Mouse (Mus musculus) embryonic facial prominence, embryonic 11.5 days (tissue): Measurements from ENCODE around the gene Xirp1. TPM values are rescaled to one million over a fixed set of nuclear protein-coding genes. Genes with fewer than 3 reads are reported as not detected.
A peak's percentile ranks its signal among the peaks of the same experiment; 100 is the strongest.
"Not testable (repeated sequence)": the region's sequence is repeated elsewhere in the genome, so short reads cannot be mapped to it uniquely, and the experiment has no call there.

Experiments
- ATAC-seq: fragments of 200-750 bp; cut with Nextera tagmentation; replicated peaks from 2 replicates; pipeline ENCODE4 v1.8.0; 2017; ENCODE audit warnings: low read depth; ENCODE audit not compliant: insufficient number of reproducible peaks, low FRiP score, low TSS enrichment
- DNase-seq: peaks from one replicate; pipeline ENCODE4 v3.0.0-alpha.2; 2015; ENCODE audit warnings: low spot score
- H3K27ac ChIP-seq: fragments of 300-500 bp; sonication (generic); replicated peaks from 2 replicates; pipeline ENCODE4 v1.5.1; 2014; ENCODE audit warnings: mild to moderate bottlenecking, low read depth, low read length, control low read depth
- H3K27me3 ChIP-seq: fragments of 300-500 bp; sonication (generic); 2 replicates; pipeline ENCODE4 v1.6.1; 2014; ENCODE audit warnings: mild to moderate bottlenecking, low read length, moderate library complexity, mixed read lengths; ENCODE audit not compliant: control insufficient read depth, insufficient read depth
- H3K36me3 ChIP-seq: fragments of 300-500 bp; sonication (generic); replicated peaks from 2 replicates; pipeline ENCODE4 v1.6.1; 2014; ENCODE audit warnings: low read depth, mild to moderate bottlenecking, low read length, moderate library complexity, mixed read lengths; ENCODE audit not compliant: control insufficient read depth, insufficient read depth
- H3K4me1 ChIP-seq: fragments of 300-500 bp; sonication (generic); 2 replicates; pipeline ENCODE4 v1.6.1; 2014; ENCODE audit warnings: low read length, mixed read lengths; ENCODE audit not compliant: control insufficient read depth, insufficient read depth
- H3K4me2 ChIP-seq: fragments of 300-500 bp; sonication (generic); 2 replicates; pipeline ENCODE4 v1.6.1; 2014; ENCODE audit warnings: low read depth, mild to moderate bottlenecking, control low read depth, low read length, moderate library complexity
- H3K4me3 ChIP-seq: fragments of 300-500 bp; sonication (generic); 2 replicates; pipeline ENCODE4 v1.5.1; 2014; ENCODE audit warnings: low read depth, low read length, control low read depth
- H3K9ac ChIP-seq: fragments of 300-500 bp; sonication (generic); replicated peaks from 2 replicates; pipeline ENCODE4 v1.6.1; 2014; ENCODE audit warnings: mild to moderate bottlenecking, control low read depth, low read length
- H3K9me3 ChIP-seq: fragments of 300-500 bp; sonication (generic); replicated peaks from 2 replicates; pipeline ENCODE4 v1.6.1; 2016; ENCODE audit warnings: mild to moderate bottlenecking, low read length, inconsistent platforms, mixed read lengths; ENCODE audit not compliant: control insufficient read depth
- WGBS: fragments of 180-500 bp; shearing (Covaris S2); extraction: QIAGEN DNeasy Blood & Tissue Kit; methylation state at CpG from one replicate; pipeline ENCODE4 v1.1.7; 2014; 5-methylcytosine and 5-hydroxymethylcytosine counted together
- polyA plus RNA-seq: library from polyadenylated mRNA; unstranded; fragments of >200 nt; fragmentation: Nextera tagmentation; extraction: Ambion mirVana; gene quantifications from 2 replicates; pipeline ENCODE4 v1.2.1, GENCODE M21; 2014

Gene Xirp1
- polyA plus RNA-seq, 1 experiment from 2014 or later: 0.13 TPM

GRCm38 (mm10) chr9:120014828-120015227, 8.6 kb downstream of the Xirp1 start:
- Histone ChIP-seq H3K4me1 (no peaks in the 10 kb centered on the region), H3K4me2 (no peak overlapping the region), H3K27ac (no peak overlapping the region), H3K9me3 (no peaks in the 10 kb centered on the region), H3K9ac (no peak overlapping the region), H3K4me3 (no peak overlapping the region), H3K27me3 (no peaks in the 10 kb centered on the region), H3K36me3 (no peaks in the 10 kb centered on the region)
- ATAC-seq: no peak
- 58% methylated on average over 6 of the region's 6 CpGs for WGBS
- no peak for DNase-seq

GRCm38 (mm10) chr9:120013251-120013820, 10.1 kb downstream of the Xirp1 start:
- H3K9me3 ChIP-seq: no peaks in the 10 kb centered on the region
- DNase-seq (no peak), ATAC-seq (no peak)
- H3K4me1 ChIP-seq: no peaks in the 10 kb centered on the region
- H3K4me3 ChIP-seq: no peak overlapping the region
- H3K27me3 ChIP-seq: no peaks in the 10 kb centered on the region
- H3K36me3 ChIP-seq: no peaks in the 10 kb centered on the region
- 70% methylated on average over 11 of the region's 11 CpGs for WGBS
- no peak overlapping the region for H3K4me2 ChIP-seq
- H3K27ac ChIP-seq: no peak overlapping the region
- H3K9ac ChIP-seq: no peak overlapping the region

GRCm38 (mm10) chr9:120012781-120013180, 10.6 kb downstream of the Xirp1 start:
- Histone ChIP-seq H3K4me1 (no peaks in the 10 kb centered on the region), H3K9ac (no peak overlapping the region), H3K36me3 (no peaks in the 10 kb centered on the region), H3K27ac (no peak overlapping the region), H3K27me3 (no peaks in the 10 kb centered on the region), H3K9me3 (no peaks in the 10 kb centered on the region), H3K4me2 (no peak overlapping the region), H3K4me3 (no peak overlapping the region)
- ATAC-seq: no peak
- 87% methylated on average over 5 of the region's 5 CpGs for WGBS
- DNase-seq: no peak

GRCm38 (mm10) chr9:120012161-120012560, 11.2 kb downstream of the Xirp1 start:
- H3K27ac ChIP-seq, H3K4me1 ChIP-seq, H3K9ac ChIP-seq, H3K4me2 ChIP-seq, H3K9me3 ChIP-seq, H3K4me3 ChIP-seq, H3K27me3 ChIP-seq, ATAC-seq, H3K36me3 ChIP-seq, DNase-seq: not testable (repeated sequence)
- WGBS: 79% methylated on average over 6 of the region's 6 CpGs

GRCm38 (mm10) chr9:120011533-120011932, 11.9 kb downstream of the Xirp1 start:
- H3K4me1 ChIP-seq: no peaks in the 10 kb centered on the region
- ATAC-seq (peak; percentile 31), DNase-seq (peak; percentile 82)
- no peak overlapping the region for H3K9ac ChIP-seq
- H3K9me3 ChIP-seq: no peaks in the 10 kb centered on the region
- H3K4me2 ChIP-seq: peak overlapping the region; percentile 89
- no peaks in the 10 kb centered on the region for H3K36me3 ChIP-seq
- 3% methylated on average over 10 of the region's 10 CpGs for WGBS
- no peak overlapping the region for H3K27ac ChIP-seq
- H3K27me3 ChIP-seq: no peaks in the 10 kb centered on the region
- peak overlapping the region; percentile 34 for H3K4me3 ChIP-seq

- ATAC-seq (peak; percentile 93), DNase-seq (peak; percentile 96)
- Histone ChIP-seq H3K27ac (no peak overlapping the region), H3K27me3 (no peaks in the 10 kb centered on the region), H3K9ac (0 out of 2 replicates have a peak overlapping the region, but pooled peaks have one; percentile 15), H3K36me3 (no peaks in the 10 kb centered on the region), H3K9me3 (no peaks in the 10 kb centered on the region), H3K4me1 (no peaks in the 10 kb centered on the region), H3K4me2 (peak overlapping the region; percentile 89), H3K4me3 (peak overlapping the region; percentile 34)
- WGBS: 2% methylated on average over 59 of the region's 60 CpGs
Measured at GRCm38 (mm10) chr9:120010781-120011511, 12.5 kb downstream of the Xirp1 start.

- WGBS: 92% methylated on average over 3 of the region's 3 CpGs
- no peaks in the 10 kb centered on the region for H3K36me3 ChIP-seq
Measured at GRCm38 (mm10) chr9:120009871-120010270, 13.5 kb downstream of the Xirp1 start.

GRCm38 (mm10) chr9:120009226-120009841, 14.1 kb downstream of the Xirp1 start:
- Histone ChIP-seq H3K4me3 (no peak overlapping the region), H3K4me2 (no peak overlapping the region), H3K27me3 (no peaks in the 10 kb centered on the region), H3K27ac (no peak overlapping the region), H3K9me3 (no peaks in the 10 kb centered on the region), H3K36me3 (no peaks in the 10 kb centered on the region), H3K4me1 (no peaks in the 10 kb centered on the region), H3K9ac (no peak overlapping the region)
- DNase-seq: no peak
- ATAC-seq: no peak
- 78% methylated on average over 7 of the region's 7 CpGs for WGBS

More at GRCm38 (mm10) chr9:120009871-120010270, 13.5 kb downstream of the Xirp1 start:
- Histone ChIP-seq H3K27ac (no peak overlapping the region), H3K4me2 (no peak overlapping the region), H3K27me3 (no peaks in the 10 kb centered on the region), H3K4me1 (no peaks in the 10 kb centered on the region), H3K4me3 (no peak overlapping the region), H3K9me3 (no peaks in the 10 kb centered on the region), H3K9ac (no peak overlapping the region)
- ATAC-seq (no peak), DNase-seq (no peak)
